Mouse (Mus musculus) layer of hippocampus, adult 9-11 months (tissue): ENCODE measurements at regions not wholly inside any gene's neighbourhood (a gene's known extent, or its start where the extent isn't known, plus 50 kb on each side); places are given as distances from the start of the nearest gene placed in this dataset.
A peak's percentile ranks its signal among the peaks of the same experiment; 100 is the strongest.

Experiments
- DNase-seq: peaks from one replicate; pipeline ENCODE4 v3.0.0; 2022

GRCm38 (mm10) chr16:29838981-29839661, 225.1 kb upstream of the Hes1 start:
- DNase-seq = peak; percentile 77

GRCm38 (mm10) chr16:29839662-29840001, 224.6 kb upstream of the Hes1 start:
- no peak for DNase-seq

GRCm38 (mm10) chr16:29840412-29840811, 223.8 kb upstream of the Hes1 start:
- no peak for DNase-seq

- no peak for DNase-seq
Observed at GRCm38 (mm10) chr16:29841132-29841531, 223.1 kb upstream of the Hes1 start.

GRCm38 (mm10) chr16:29842071-29842470, 222.1 kb upstream of the Hes1 start:
- no peak for DNase-seq

- no peak for DNase-seq
Observed at GRCm38 (mm10) chr16:29843490-29843889, 220.7 kb upstream of the Hes1 start.

- DNase-seq = no peak
Observed at GRCm38 (mm10) chr16:29844706-29845596, 219.2 kb upstream of the Hes1 start.

- no peak for DNase-seq
Observed at GRCm38 (mm10) chr16:29845597-29845986, 218.6 kb upstream of the Hes1 start.

GRCm38 (mm10) chr16:29847059-29847458, 217.1 kb upstream of the Hes1 start:
- DNase-seq = no peak

GRCm38 (mm10) chr16:29847734-29848133, 216.4 kb upstream of the Hes1 start:
- DNase-seq = no peak

GRCm38 (mm10) chr16:29848527-29848926, 215.7 kb upstream of the Hes1 start:
- DNase-seq = no peak

- DNase-seq = no peak
Observed at GRCm38 (mm10) chr16:29849511-29849910, 214.7 kb upstream of the Hes1 start.

GRCm38 (mm10) chr16:29850616-29851015, 213.6 kb upstream of the Hes1 start:
- no peak for DNase-seq

GRCm38 (mm10) chr16:29851827-29852226, 212.4 kb upstream of the Hes1 start:
- no peak for DNase-seq

- DNase-seq = no peak
Observed at GRCm38 (mm10) chr16:29854805-29855565, 209.2 kb upstream of the Hes1 start.

- no peak for DNase-seq
Observed at GRCm38 (mm10) chr16:29856545-29856944, 207.6 kb upstream of the Hes1 start.

GRCm38 (mm10) chr16:29858645-29859044, 205.5 kb upstream of the Hes1 start:
- no peak for DNase-seq

GRCm38 (mm10) chr16:29860306-29860705, 203.9 kb upstream of the Hes1 start:
- no peak for DNase-seq

GRCm38 (mm10) chr16:29861056-29861455, 203.1 kb upstream of the Hes1 start:
- DNase-seq = no peak

- DNase-seq = no peak
Observed at GRCm38 (mm10) chr16:29865075-29865740, 199.0 kb upstream of the Hes1 start.

GRCm38 (mm10) chr16:29871395-29871794, 192.8 kb upstream of the Hes1 start:
- DNase-seq = no peak

GRCm38 (mm10) chr16:29876196-29876595, 188.0 kb upstream of the Hes1 start:
- no peak for DNase-seq
